Comparison of ENCODE assay signal across 10 mouse cellular contexts in genomic region chr1:77545722-77546121, GRCm38 (mm10). TPM values are rescaled to one million over a fixed set of nuclear protein-coding genes. Genes with fewer than 3 reads are reported as not detected.
DNase-seq lines count a peak whose midpoint lies in the region; ATAC-seq lines count a peak whose summit lies in the region.
"Had no signal": no experiment of that assay in that cellular context is flagged by ENCODE, and none has a peak within 500 bp of the region (broad histone marks: within the 10 kb centered on the region; RNA-seq: fewer than 3 reads in every experiment).

No protein-coding gene starts in this region.

- H3K9me3 ChIP-seq in neural tube, embryonic 13.5 days, result no peaks in the 10 kb centered on the region

- no peak overlapping the region for H3K27ac ChIP-seq in neural tube, embryonic 13.5 days (replicated peaks)

- ATAC-seq in neural tube, embryonic 13.5 days (ENCODE audit: low read depth), result peak; percentile 85

- WGBS in neural tube, embryonic 13.5 days, result 17% methylated on average over 6 of the region's 6 CpGs

- intact Hi-C loops in gastrocnemius, postnatal 36 days (cut with DNase I), result no loop called here
- intact Hi-C loops in heart, postnatal 36 days (cut with DNase I), result no loop called here

- H3K4me2 ChIP-seq in neural tube, embryonic 13.5 days, result peak overlapping the region; percentile 1; the same call in 1 of the 2 replicates

- H3K4me1 ChIP-seq in neural tube, embryonic 13.5 days (replicated peaks), result peaks cover 22% of the 10 kb centered on the region

- no peak overlapping the region for H3K4me3 ChIP-seq in neural tube, embryonic 13.5 days

- no peaks in the 10 kb centered on the region for H3K27me3 ChIP-seq in neural tube, embryonic 13.5 days

- no peak overlapping the region for H3K9ac ChIP-seq in neural tube, embryonic 13.5 days

- no peaks in the 10 kb centered on the region for H3K36me3 ChIP-seq in neural tube, embryonic 13.5 days

- DNase-seq in embryo, embryonic 10.5 days (ENCODE audit: low spot score), result peak; percentile 74
- DNase-seq in frontal cortex, adult 2 months (ENCODE audit: extremely low spot score in 1 of 2, low spot score in 1 of 2), result peak; percentile 62 to 78
- DNase-seq in left cerebral cortex, adult 11 months (ENCODE audit: low spot score), result peak; percentile 56
- no peak for DNase-seq in gastrocnemius, postnatal 36 days
- no peak for DNase-seq in gastrocnemius, adult 18-20 months (ENCODE audit: low spot score)
- DNase-seq in heart, postnatal 36 days, result no peak
- DNase-seq in lung, postnatal 4 days, result no peak
- DNase-seq: kidney, postnatal 10 days; lung, adult 18-20 months had no signal

RNA-seq across cellular contexts. Expression of gene Epha4, which starts 30.8 kb away (rescaled TPM):
- polyA plus RNA-seq in frontal cortex, adult 2 months (2012; rRNA removed), result 43.9 and 46.1 TPM in 2 replicates
- polyA plus RNA-seq in neural tube, embryonic 13.5 days (2015; fragmentation: Nextera tagmentation; extraction: Ambion mirVana), result 27.0 and 29.0 TPM in 2 replicates
- 1 to 10 TPM; 1.5 to 2.0 TPM for total RNA-seq in gastrocnemius, postnatal 36 days (2021)
- total RNA-seq in gastrocnemius, adult 18-20 months (2021), result 1 to 10 TPM; 1.2 to 2.1 TPM
- total RNA-seq in heart, postnatal 36 days (2021), result 10 to 100 TPM; 21.9 to 26.5 TPM

Comparison
In these comparisons a context has a peak if more than half of its experiments do, and no peak if none do; other contexts are left out.
1. DNase-seq: peak in embryo, embryonic 10.5 days (single experiment), frontal cortex, adult 2 months (2 of 2) and left cerebral cortex, adult 11 months (single experiment); none in gastrocnemius, postnatal 36 days (0 of 2), gastrocnemius, adult 18-20 months (single experiment), heart, postnatal 36 days (0 of 2) and lung, postnatal 4 days (0 of 2).
2. RNA of gene Epha4, which starts 30.8 kb away (total RNA-seq): 21.9 to 26.5 TPM in heart, postnatal 36 days; 1.2 to 2.1 TPM in gastrocnemius, adult 18-20 months and 1.5 to 2.0 TPM in gastrocnemius, postnatal 36 days; every median in the first group is over 4 times any median in the second.